Mouse (Mus musculus) heart, postnatal 0 days (tissue): ENCODE results near the gene Pip5k1b. TPM values are rescaled to one million over a fixed set of nuclear protein-coding genes. Genes with fewer than 3 reads are reported as not detected.

Source experiments
- ATAC-seq: fragments of 200-750 bp; cut with Nextera tagmentation; 2 replicates; pipeline ENCODE4 v1.8.0; 2017; ENCODE audit warnings: low read depth, moderate number of reproducible peaks, moderate library complexity; ENCODE audit not compliant: insufficient read depth
- DNase-seq: peaks from one replicate; pipeline ENCODE4 v3.0.0-alpha.2; 2016; ENCODE audit warnings: low spot score
- H3K27ac ChIP-seq: fragments of 300-500 bp; sonication (generic); 2 replicates; pipeline ENCODE4 v1.5.1; 2014; ENCODE audit warnings: low read depth, mild to moderate bottlenecking
- H3K27me3 ChIP-seq: fragments of 300-500 bp; sonication (generic); 2 replicates; pipeline ENCODE4 v1.6.1; 2014; ENCODE audit warnings: low read length, mixed read lengths; ENCODE audit not compliant: control insufficient read depth, insufficient read depth
- H3K36me3 ChIP-seq: fragments of 300-500 bp; sonication (generic); replicated peaks from 2 replicates; pipeline ENCODE4 v1.6.1; 2014; ENCODE audit warnings: low read length, mixed read lengths; ENCODE audit not compliant: control insufficient read depth, insufficient read depth
- H3K4me1 ChIP-seq: fragments of 300-500 bp; sonication (generic); 2 replicates; pipeline ENCODE4 v1.6.1; 2014; ENCODE audit warnings: antibody characterized with exemption; ENCODE audit not compliant: control insufficient read depth, insufficient read depth
- H3K4me2 ChIP-seq: fragments of 300-500 bp; sonication (generic); 2 replicates; pipeline ENCODE4 v1.6.1; 2014; ENCODE audit warnings: low read depth, mild to moderate bottlenecking, low read length, moderate library complexity
- H3K4me3 ChIP-seq: fragments of 300-500 bp; sonication (generic); 2 replicates; pipeline ENCODE4 v1.5.1; 2014; ENCODE audit warnings: low read depth, low read length
- H3K9ac ChIP-seq: fragments of 300-500 bp; sonication (generic); replicated peaks from 2 replicates; pipeline ENCODE4 v1.6.1; 2014; ENCODE audit warnings: low read depth, low read length, mixed read lengths
- H3K9me3 ChIP-seq: fragments of 300-500 bp; sonication (generic); replicated peaks from 2 replicates; pipeline ENCODE4 v1.6.1; 2016; ENCODE audit warnings: low read length; ENCODE audit not compliant: control insufficient read depth
- CTCF ChIP-seq: IDR thresholded peaks from 2 replicates; pipeline ENCODE4 v1.5.1; 2016; ENCODE audit warnings: antibody characterized with exemption, control low read depth, low read depth
- EP300 ChIP-seq: IDR thresholded peaks from 2 replicates; pipeline ENCODE4 v1.6.1; 2016; ENCODE audit warnings: antibody characterized with exemption, low read depth
- WGBS: fragments of 180-500 bp; shearing (Covaris S2); extraction: QIAGEN DNeasy Blood & Tissue Kit; methylation state at CpG from one replicate; pipeline ENCODE4 v1.1.7; 2014; 5-methylcytosine and 5-hydroxymethylcytosine counted together
- polyA plus RNA-seq: library from polyadenylated mRNA; unstranded; fragments of >200 nt; fragmentation: Nextera tagmentation; extraction: Ambion mirVana; gene quantifications from 2 replicates; pipeline ENCODE4 v1.2.1, GENCODE M21; 2015
- total RNA-seq: library from RNA; depleted of rRNA; stranded (reverse); fragments of >200 nt; gene quantifications from 2 replicates; pipeline ENCODE4 v1.2.3, GENCODE M21; 2014; ENCODE audit warnings: low replicate concordance

The Pip5k1b gene
- total and polyA plus RNA-seq, 2 experiments from 2014 or later, result 14.0 to 19.2 TPM

DNA sequence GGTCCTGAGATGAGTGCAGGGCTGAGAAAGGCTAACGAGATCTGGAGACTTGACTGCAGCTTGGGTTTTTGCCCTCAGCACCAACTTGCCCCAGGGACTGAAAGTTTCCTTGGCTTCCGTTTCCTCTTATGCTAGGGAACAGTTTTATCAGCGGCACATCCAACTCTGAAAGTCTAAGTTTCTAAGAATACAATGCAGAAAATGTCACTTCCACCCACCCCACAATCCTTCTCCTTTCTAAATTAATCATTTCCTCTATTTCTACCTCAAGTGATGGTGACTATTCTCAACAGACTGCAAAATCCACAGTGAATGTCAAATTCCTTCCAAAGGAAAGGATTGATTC is 138.0 kb downstream of the Pip5k1b start:
- ATAC-seq (no peak), DNase-seq (no peak)
- H3K4me2 ChIP-seq, result no peak overlapping the region
- H3K36me3 ChIP-seq, result no peaks in the 10 kb centered on the region
- peak overlapping the region; percentile 4; the same call in 1 of the 2 replicates for H3K27ac ChIP-seq
- H3K4me1 ChIP-seq, result peaks cover 27% of the 10 kb centered on the region
- WGBS, result 52% methylated on average over 3 of the region's 3 CpGs
- H3K9ac ChIP-seq, result no peak overlapping the region
- no peaks in the 10 kb centered on the region for H3K9me3 ChIP-seq
- no peak overlapping the region for H3K4me3 ChIP-seq
- no peaks in the 10 kb centered on the region for H3K27me3 ChIP-seq
- TF ChIP-seq EP300 (no peak), CTCF (no peak)

DNA sequence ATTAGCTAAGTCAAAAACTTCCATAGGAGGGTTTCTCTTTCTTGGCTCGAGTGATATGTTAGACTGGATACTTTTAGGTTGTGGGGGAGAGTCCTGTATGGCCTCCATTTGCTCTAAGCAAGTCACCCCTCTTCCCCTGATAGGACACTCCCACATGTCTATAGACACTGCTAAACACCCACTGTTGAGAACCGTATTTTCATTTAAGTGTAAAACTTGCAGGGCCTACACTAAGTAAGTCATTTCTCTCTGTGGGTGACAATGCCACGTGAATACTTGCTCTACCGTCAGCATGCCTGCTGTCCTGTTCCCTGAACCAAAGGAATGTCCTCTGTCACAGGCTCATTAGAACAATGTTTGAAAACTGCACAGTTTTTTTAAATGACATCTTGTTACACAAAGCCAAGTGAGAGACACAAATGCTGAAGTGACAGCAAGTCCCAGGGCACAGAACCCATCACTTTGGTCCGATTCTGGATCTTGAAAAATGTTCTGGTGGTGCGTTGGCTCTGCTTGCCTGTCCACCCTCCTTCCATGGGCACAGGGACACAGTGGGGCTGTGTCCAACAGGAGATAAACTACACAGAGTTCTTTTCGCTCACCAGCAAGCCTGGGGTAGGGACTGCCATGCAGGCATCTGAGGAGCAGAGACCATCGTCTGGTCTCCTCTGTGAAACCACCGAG is 138.6 kb downstream of the Pip5k1b start:
- H3K27me3 ChIP-seq, result no peaks in the 10 kb centered on the region
- H3K36me3 ChIP-seq, result no peaks in the 10 kb centered on the region
- DNase-seq, result no peak
- no peak overlapping the region for H3K4me2 ChIP-seq
- H3K9me3 ChIP-seq, result no peaks in the 10 kb centered on the region
- H3K4me3 ChIP-seq, result no peak overlapping the region
- H3K27ac ChIP-seq, result peak overlapping the region; percentile 4
- ATAC-seq, result peak; percentile 47; the same call in 1 of the 2 replicates
- H3K9ac ChIP-seq, result no peak overlapping the region
- whole genome bisulfite sequencing, result 74% methylated on average over 9 of the region's 9 CpGs
- TF ChIP-seq CTCF, result no peak
- TF ChIP-seq EP300, result no peak
- H3K4me1 ChIP-seq, result peaks cover 28% of the 10 kb centered on the region

DNA sequence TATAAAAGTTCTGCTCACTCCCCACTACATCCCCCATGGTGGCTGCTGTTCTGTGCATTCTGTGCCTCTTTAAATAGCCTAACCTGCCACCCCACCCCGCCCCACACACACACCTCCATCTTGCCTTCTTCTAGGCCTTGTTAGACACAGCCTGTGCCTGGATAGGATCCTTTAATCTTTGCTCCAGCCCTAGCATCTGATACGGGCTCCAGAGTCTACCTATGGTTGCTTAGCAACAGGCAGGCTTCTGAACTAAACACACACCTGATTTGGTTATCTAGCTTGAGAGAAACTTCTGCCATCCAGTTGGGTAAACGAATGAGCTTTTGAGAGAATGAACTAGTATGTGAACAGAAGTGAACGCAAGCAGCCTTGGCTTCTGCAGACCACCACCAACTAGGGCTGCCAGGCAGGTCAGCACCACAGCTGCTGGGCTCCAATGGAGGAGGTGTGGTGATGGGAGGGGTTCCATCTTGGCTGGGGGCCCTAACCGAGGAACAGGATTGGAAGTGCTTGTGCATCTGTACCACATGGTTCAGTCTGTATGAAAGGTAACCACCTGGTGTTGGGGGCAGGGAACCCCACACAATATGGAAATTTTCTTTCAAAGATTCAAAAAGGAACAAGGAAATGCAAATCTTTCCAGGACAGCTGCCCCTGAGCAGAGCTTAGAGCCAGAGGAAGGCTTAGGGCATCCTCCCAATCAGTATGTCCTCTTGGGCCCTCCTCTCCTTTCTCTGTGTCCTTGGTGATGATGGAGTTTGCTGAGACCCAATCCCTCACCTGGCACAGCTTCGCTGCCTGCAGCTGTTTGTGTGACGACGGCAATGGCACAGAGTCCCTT is 139.7 kb downstream of the Pip5k1b start:
- Histone ChIP-seq H3K27ac (no peak overlapping the region), H3K9me3 (no peaks in the 10 kb centered on the region), H3K4me3 (no peak overlapping the region), H3K36me3 (no peaks in the 10 kb centered on the region), H3K4me1 (peaks cover 28% of the 10 kb centered on the region), H3K27me3 (no peaks in the 10 kb centered on the region), H3K9ac (no peak overlapping the region), H3K4me2 (no peak overlapping the region)
- 74% methylated on average over 8 of the region's 8 CpGs for WGBS
- DNase-seq, result no peak
- ATAC-seq, result no peak
- TF ChIP-seq EP300, result no peak
- no peak for TF ChIP-seq CTCF

DNA sequence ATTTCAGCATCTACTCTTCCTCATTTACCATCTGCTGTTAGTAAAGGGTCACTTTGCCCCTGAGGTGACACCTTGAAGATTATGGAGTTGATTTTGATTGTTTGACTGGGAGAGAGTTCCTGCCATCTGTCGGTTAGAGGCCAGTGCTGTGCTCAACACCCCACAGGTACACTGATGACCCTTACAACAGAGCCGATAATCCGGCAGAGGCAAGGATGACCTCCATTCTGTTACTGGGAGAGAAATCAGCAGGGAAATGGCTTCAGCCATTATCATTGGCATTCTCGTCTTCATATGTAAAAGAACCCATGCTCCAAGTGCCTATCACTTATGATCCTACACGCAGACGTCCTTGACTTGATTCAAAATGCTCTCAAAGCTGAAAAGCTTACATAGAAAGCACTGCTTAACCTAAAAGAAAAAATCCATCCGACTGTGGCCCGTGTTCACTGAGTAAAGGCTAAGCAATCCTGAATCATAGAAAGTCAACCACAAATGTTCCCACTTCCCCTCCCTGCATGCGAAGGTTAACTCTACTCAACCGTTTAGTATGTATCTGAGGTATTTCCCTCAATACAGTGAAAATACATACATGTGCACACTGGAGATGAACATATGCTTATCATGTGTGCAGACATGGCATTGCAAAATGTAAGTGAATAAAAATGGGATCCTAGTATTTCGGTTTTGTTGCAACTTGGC is 146.7 kb downstream of the Pip5k1b start:
- 88% methylated on average over 11 of the region's 11 CpGs for WGBS
- no peak for TF ChIP-seq EP300
- TF ChIP-seq CTCF, result no peak
- DNase-seq, result no peak

DNA sequence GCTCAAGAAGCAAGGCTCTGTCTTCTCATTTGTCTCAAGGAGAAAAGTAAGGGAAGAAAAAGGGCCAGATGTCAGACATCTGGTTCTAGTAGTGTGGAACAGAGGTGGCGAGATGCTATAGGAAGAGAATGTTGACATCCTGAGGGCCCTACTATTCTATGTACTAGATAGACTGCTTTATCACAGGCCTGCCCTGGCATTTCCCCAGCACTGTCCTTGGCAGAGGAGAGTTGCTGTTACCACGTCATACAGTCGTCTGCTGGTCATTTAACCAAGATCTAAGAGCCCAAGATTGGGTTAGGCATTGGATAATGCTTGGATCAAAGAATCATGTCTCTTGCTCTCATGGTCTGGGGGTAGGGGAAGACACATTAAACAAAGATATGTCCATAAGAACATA is 151.0 kb downstream of the Pip5k1b start:
- Histone ChIP-seq H3K27me3 (no peaks in the 10 kb centered on the region), H3K9ac (no peak overlapping the region), H3K4me1 (peaks cover 15% of the 10 kb centered on the region; the same call in 1 of the 2 replicates), H3K36me3 (no peaks in the 10 kb centered on the region), H3K4me2 (no peak overlapping the region), H3K9me3 (no peaks in the 10 kb centered on the region), H3K27ac (no peak overlapping the region), H3K4me3 (no peak overlapping the region)
- WGBS, result 53% methylated on average over 3 of the region's 3 CpGs
- TF ChIP-seq CTCF (no peak), EP300 (no peak)
- DNase-seq (no peak), ATAC-seq (no peak)

More for the DNA sequence above, 146.7 kb downstream of the Pip5k1b start:
- H3K9ac ChIP-seq, result no peak overlapping the region
- H3K4me3 ChIP-seq, result no peak overlapping the region
- H3K4me2 ChIP-seq, result no peak overlapping the region
- H3K4me1 ChIP-seq, result peaks cover 16% of the 10 kb centered on the region
- H3K36me3 ChIP-seq, result no peaks in the 10 kb centered on the region
- no peaks in the 10 kb centered on the region for H3K9me3 ChIP-seq
- H3K27ac ChIP-seq, result no peak overlapping the region
- H3K27me3 ChIP-seq, result no peaks in the 10 kb centered on the region
- ATAC-seq, result no peak
